Mouse (Mus musculus) urinary bladder, adult 2 months (tissue): ENCODE measurements around the gene Nup54. TPM values are rescaled to one million over a fixed set of nuclear protein-coding genes. Genes with fewer than 3 reads are reported as not detected.

Source experiments
- DNase-seq: peaks from one replicate; pipeline ENCODE4 v3.0.0; 2022; ENCODE audit warnings: low spot score
- polyA plus RNA-seq: library from polyadenylated mRNA; depleted of rRNA; stranded (reverse); fragments of >200 nt; gene quantifications from 2 replicates; pipeline ENCODE4 v1.2.3, GENCODE M21; 2012

Gene Nup54
- polyA plus RNA-seq, 1 experiment = 21.1 TPM

GRCm38 (mm10) chr5:92413271-92413981 is 21.6 kb downstream of the Nup54 start:
- DNase-seq = no peak

GRCm38 (mm10) chr5:92411461-92412140 is 23.4 kb downstream of the Nup54 start:
- no peak for DNase-seq

GRCm38 (mm10) chr5:92410486-92410885 is 24.5 kb downstream of the Nup54 start:
- DNase-seq = no peak

- DNase-seq = no peak
Observed at GRCm38 (mm10) chr5:92409361-92410155, 25.5 kb downstream of the Nup54 start.

- DNase-seq = no peak
Observed at GRCm38 (mm10) chr5:92404400-92404678, 30.7 kb downstream of the Nup54 start.

GRCm38 (mm10) chr5:92403562-92404399 is 31.2 kb downstream of the Nup54 start:
- DNase-seq = no peak

- DNase-seq = no peak
Observed at GRCm38 (mm10) chr5:92402816-92403215, 32.2 kb downstream of the Nup54 start.

- DNase-seq = no peak
Observed at GRCm38 (mm10) chr5:92398153-92398552, 36.9 kb downstream of the Nup54 start.

GRCm38 (mm10) chr5:92396476-92396875 is 38.5 kb downstream of the Nup54 start:
- DNase-seq = no peak

- no peak for DNase-seq
Observed at GRCm38 (mm10) chr5:92395764-92396163, 39.3 kb downstream of the Nup54 start.

GRCm38 (mm10) chr5:92393863-92394262 is 41.2 kb downstream of the Nup54 start:
- no peak for DNase-seq

- DNase-seq = no peak
Observed at GRCm38 (mm10) chr5:92392542-92392941, 42.5 kb downstream of the Nup54 start.

- DNase-seq = no peak
Observed at GRCm38 (mm10) chr5:92390615-92391014, 44.4 kb downstream of the Nup54 start.

GRCm38 (mm10) chr5:92389977-92390376 is 45.0 kb downstream of the Nup54 start:
- DNase-seq = no peak

GRCm38 (mm10) chr5:92387433-92387832 is 47.6 kb downstream of the Nup54 start:
- DNase-seq = no peak

GRCm38 (mm10) chr5:92386643-92387042 is 48.4 kb downstream of the Nup54 start:
- DNase-seq = no peak

GRCm38 (mm10) chr5:92386102-92386501 is 48.9 kb downstream of the Nup54 start:
- no peak for DNase-seq

- DNase-seq = no peak
Observed at GRCm38 (mm10) chr5:92384855-92385254, 50.2 kb downstream of the Nup54 start.

- no peak for DNase-seq
Observed at GRCm38 (mm10) chr5:92383747-92384146, 51.3 kb downstream of the Nup54 start.

- DNase-seq = no peak
Observed at GRCm38 (mm10) chr5:92382349-92382679, 52.7 kb downstream of the Nup54 start.

- DNase-seq = no peak
Observed at GRCm38 (mm10) chr5:92381550-92382348, 53.3 kb downstream of the Nup54 start.
